Mouse (Mus musculus): Measurements from ENCODE around the gene Mapk1ip1l.

GRCm38 (mm10) chr14:47361418-47361817 is 63.4 kb downstream of the Mapk1ip1l start:
- TF ChIP-seq CTCF (IDR thresholded peaks at IDR 0.05; ENCODE audit: control insufficient read depth, insufficient read depth, low read length), result no peak
- TF ChIP-seq POLR2A (IDR thresholded peaks at IDR 0.05; ENCODE audit: borderline replicate concordance, control insufficient read depth, low read depth, low read length), result no peak
